Mouse (Mus musculus) midbrain, embryonic 11.5 days (tissue): Measurements from ENCODE around the gene Sbk1. TPM values are rescaled to one million over a fixed set of nuclear protein-coding genes. Genes with fewer than 3 reads are reported as not detected.

ENCODE experiments used
- ATAC-seq: fragments of 200-750 bp; cut with Nextera tagmentation; 2 replicates; pipeline ENCODE4 v1.8.0; 2017; ENCODE audit warnings: moderate TSS enrichment, moderate library complexity; ENCODE audit not compliant: low FRiP score
- DNase-seq: peaks from one replicate; pipeline ENCODE4 v3.0.0; 2015; ENCODE audit warnings: low spot score; ENCODE audit errors: missing footprints
- H3K27ac ChIP-seq: fragments of 300-500 bp; sonication (generic); 2 replicates; pipeline ENCODE4 v1.5.1; 2014; ENCODE audit warnings: low read depth, low read length
- H3K27me3 ChIP-seq: fragments of 300-500 bp; sonication (generic); 2 replicates; pipeline ENCODE4 v1.6.1; 2014; ENCODE audit warnings: mild to moderate bottlenecking, low read length, moderate library complexity, mixed read lengths; ENCODE audit not compliant: control insufficient read depth, insufficient read depth
- H3K36me3 ChIP-seq: fragments of 300-500 bp; sonication (generic); 2 replicates; pipeline ENCODE4 v1.6.1; 2014; ENCODE audit warnings: mild to moderate bottlenecking, low read length, moderate library complexity, mixed read lengths; ENCODE audit not compliant: control insufficient read depth, insufficient read depth
- H3K4me1 ChIP-seq: fragments of 300-500 bp; sonication (generic); 2 replicates; pipeline ENCODE4 v1.6.1; 2014; ENCODE audit warnings: low read length; ENCODE audit not compliant: control insufficient read depth, insufficient read depth
- H3K4me2 ChIP-seq: fragments of 300-500 bp; sonication (generic); 2 replicates; pipeline ENCODE4 v1.6.1; 2014; ENCODE audit warnings: mild to moderate bottlenecking, moderate library complexity
- H3K4me3 ChIP-seq: fragments of 300-500 bp; sonication (generic); 2 replicates; pipeline ENCODE4 v1.5.1; 2014; ENCODE audit warnings: low read depth, low read length
- H3K9ac ChIP-seq: fragments of 300-500 bp; sonication (generic); 2 replicates; pipeline ENCODE4 v1.6.1; 2014; ENCODE audit warnings: low read length
- H3K9me3 ChIP-seq: fragments of 300-500 bp; sonication (generic); 2 replicates; pipeline ENCODE4 v1.6.1; 2016; ENCODE audit warnings: low read length; ENCODE audit not compliant: control insufficient read depth
- WGBS: fragments of 180-500 bp; shearing (Covaris S2); extraction: QIAGEN DNeasy Blood & Tissue Kit; methylation state at CpG from one replicate; pipeline ENCODE4 v1.1.7; 2014; 5-methylcytosine and 5-hydroxymethylcytosine counted together
- polyA plus RNA-seq: library from polyadenylated mRNA; unstranded; fragments of >200 nt; fragmentation: Nextera tagmentation; extraction: Ambion mirVana; gene quantifications from 2 replicates; pipeline ENCODE4 v1.2.1, GENCODE M21; 2014

Sbk1 gene
- polyA plus RNA-seq, 1 experiment from 2014 or later, result 162 TPM

DNA sequence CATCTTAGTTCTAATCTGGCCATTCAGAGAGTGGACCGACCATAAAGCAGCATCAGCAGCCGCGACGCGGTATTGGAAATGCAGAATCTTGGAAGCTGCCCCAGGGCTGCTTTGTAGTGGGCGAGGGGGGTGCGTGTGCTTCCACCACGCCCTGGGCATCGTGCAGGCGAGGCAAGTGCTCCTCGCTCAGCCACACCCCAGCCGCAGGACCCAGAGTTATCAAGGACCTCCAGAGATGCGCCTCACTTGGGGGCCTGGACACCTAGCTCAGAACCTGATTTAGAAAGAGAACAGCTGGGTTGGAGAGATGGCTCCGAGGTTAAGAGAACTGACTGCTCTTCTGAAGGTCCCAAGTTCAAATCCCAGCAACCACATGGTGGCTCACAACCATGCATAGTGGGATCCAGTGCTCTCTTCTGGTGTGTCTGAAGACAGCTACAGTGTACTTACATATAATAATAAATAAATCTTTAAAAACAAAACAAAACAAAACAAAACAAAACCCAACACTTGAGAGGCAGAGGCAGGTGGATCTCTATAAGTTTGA, 31.5 kb upstream of the Sbk1 start:
- H3K4me2 ChIP-seq, result no peak overlapping the region
- no peak overlapping the region for H3K27ac ChIP-seq
- WGBS, result 85% methylated on average over 14 of the region's 14 CpGs
- no peak overlapping the region for H3K4me3 ChIP-seq
- ATAC-seq (no peak), DNase-seq (no peak)
- H3K27me3 ChIP-seq, result no peaks in the 10 kb centered on the region
- H3K9ac ChIP-seq, result no peak overlapping the region
- H3K4me1 ChIP-seq, result peaks cover 3% of the 10 kb centered on the region; the same call in 1 of the 2 replicates
- no peaks in the 10 kb centered on the region for H3K9me3 ChIP-seq
- no peaks in the 10 kb centered on the region for H3K36me3 ChIP-seq

DNA sequence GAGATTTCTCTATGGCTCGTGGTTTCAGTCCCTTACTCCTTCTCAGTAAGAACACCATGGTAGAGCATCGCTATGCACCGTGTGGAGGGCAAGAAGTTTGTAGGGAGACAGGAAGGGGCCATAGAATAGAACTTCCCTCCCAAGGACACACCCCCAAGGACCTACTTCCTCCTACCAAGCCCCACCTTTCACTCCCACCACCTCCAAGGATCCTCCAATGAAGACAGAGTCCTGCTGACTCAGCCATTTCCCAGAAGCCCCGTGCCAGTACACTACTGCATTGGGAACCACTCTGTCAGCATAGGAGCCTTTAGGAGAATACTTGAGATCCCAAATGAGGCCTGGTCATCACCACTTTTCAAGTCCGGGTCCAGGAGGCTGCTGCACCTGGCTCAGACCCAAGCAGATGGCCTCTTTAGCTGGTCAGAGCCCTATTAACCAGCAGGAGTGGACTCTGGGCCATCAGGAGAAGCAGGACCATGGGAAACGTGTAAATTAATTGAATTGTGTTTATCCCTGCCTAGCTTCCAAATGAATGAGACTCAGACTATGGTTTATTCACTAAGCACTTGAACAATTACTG, 28.2 kb upstream of the Sbk1 start:
- DNase-seq (no peak), ATAC-seq (no peak)
- H3K4me2 ChIP-seq, result no peak overlapping the region
- H3K4me3 ChIP-seq, result no peak overlapping the region
- 81% methylated on average over 6 of the region's 6 CpGs for WGBS
- no peaks in the 10 kb centered on the region for H3K36me3 ChIP-seq
- H3K27ac ChIP-seq, result no peak overlapping the region
- no peak overlapping the region for H3K9ac ChIP-seq
- H3K27me3 ChIP-seq, result no peaks in the 10 kb centered on the region
- H3K4me1 ChIP-seq, result peaks cover 5% of the 10 kb centered on the region; the same call in 1 of the 2 replicates
- no peaks in the 10 kb centered on the region for H3K9me3 ChIP-seq

DNA sequence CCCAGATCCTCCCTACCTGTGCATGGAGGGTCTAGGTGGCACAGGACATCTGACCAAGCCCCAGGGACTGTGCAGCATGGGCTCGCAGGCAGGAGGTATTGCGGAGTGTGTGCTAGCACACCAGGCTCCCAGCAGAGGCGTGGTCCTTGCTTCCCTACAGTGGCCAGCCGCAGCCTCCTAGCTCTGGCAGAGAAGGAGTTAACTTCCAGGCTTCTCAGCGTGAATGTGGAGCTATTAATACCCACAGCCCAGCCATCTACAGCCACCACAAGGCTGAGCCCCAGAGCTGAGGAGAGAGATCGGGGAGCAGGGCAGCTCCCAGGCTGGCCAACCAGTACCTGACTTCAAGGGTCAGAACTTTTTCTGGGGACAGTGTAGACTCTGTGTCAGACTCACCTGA, 24.3 kb upstream of the Sbk1 start:
- no peaks in the 10 kb centered on the region for H3K9me3 ChIP-seq
- H3K27ac ChIP-seq, result no peak overlapping the region
- no peak for DNase-seq
- H3K9ac ChIP-seq, result no peak overlapping the region
- H3K4me1 ChIP-seq, result peaks cover 5% of the 10 kb centered on the region; the same call in 1 of the 2 replicates
- H3K27me3 ChIP-seq, result no peaks in the 10 kb centered on the region
- H3K36me3 ChIP-seq, result no peaks in the 10 kb centered on the region
- no peak overlapping the region for H3K4me3 ChIP-seq
- 0 out of 2 replicates have a peak, but pooled peaks have one; percentile 27 for ATAC-seq
- no peak overlapping the region for H3K4me2 ChIP-seq
- 8% methylated on average over 6 of the region's 6 CpGs for WGBS

DNA sequence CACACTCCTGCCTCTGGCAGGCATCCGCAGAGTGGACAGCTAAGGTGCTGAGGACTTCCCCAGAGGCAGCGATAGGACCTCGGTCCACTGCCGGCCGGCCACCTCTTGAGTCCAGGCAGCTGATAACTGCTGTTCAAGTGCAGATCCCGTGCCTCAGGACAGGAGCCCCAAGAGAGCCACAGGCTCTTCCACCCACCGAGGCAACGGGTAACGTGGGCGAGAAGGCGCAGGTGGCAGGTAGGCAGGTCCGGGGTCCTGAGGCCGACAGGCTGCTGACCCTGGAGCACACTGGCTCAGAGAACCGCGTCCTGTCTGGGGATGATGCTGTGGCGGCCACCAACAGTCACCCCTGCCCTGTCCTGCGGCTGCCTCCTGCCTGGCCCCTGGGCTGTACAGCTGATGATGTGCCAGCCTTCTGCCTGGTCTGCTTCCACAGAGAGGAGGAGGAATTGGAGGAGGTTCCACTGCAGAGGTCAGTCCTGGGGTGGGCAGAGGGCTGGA, 23.7 kb upstream of the Sbk1 start:
- no peaks in the 10 kb centered on the region for H3K9me3 ChIP-seq
- DNase-seq (no peak), ATAC-seq (no peak)
- no peak overlapping the region for H3K27ac ChIP-seq
- no peak overlapping the region for H3K4me3 ChIP-seq
- no peaks in the 10 kb centered on the region for H3K36me3 ChIP-seq
- no peaks in the 10 kb centered on the region for H3K27me3 ChIP-seq
- H3K4me1 ChIP-seq, result peaks cover 5% of the 10 kb centered on the region; the same call in 1 of the 2 replicates
- 47% methylated on average over 17 of the region's 17 CpGs for WGBS
- no peak overlapping the region for H3K4me2 ChIP-seq
- no peak overlapping the region for H3K9ac ChIP-seq

GRCm38 (mm10) chr7:126249146-126249545, 23.3 kb upstream of the Sbk1 start:
- Histone ChIP-seq H3K9ac (no peak overlapping the region), H3K27me3 (no peaks in the 10 kb centered on the region), H3K9me3 (no peaks in the 10 kb centered on the region), H3K4me1 (peaks cover 5% of the 10 kb centered on the region; the same call in 1 of the 2 replicates), H3K36me3 (no peaks in the 10 kb centered on the region), H3K4me3 (no peak overlapping the region), H3K4me2 (no peak overlapping the region), H3K27ac (no peak overlapping the region)
- ATAC-seq (no peak), DNase-seq (no peak)
- 71% methylated on average over 5 of the region's 5 CpGs for WGBS

DNA sequence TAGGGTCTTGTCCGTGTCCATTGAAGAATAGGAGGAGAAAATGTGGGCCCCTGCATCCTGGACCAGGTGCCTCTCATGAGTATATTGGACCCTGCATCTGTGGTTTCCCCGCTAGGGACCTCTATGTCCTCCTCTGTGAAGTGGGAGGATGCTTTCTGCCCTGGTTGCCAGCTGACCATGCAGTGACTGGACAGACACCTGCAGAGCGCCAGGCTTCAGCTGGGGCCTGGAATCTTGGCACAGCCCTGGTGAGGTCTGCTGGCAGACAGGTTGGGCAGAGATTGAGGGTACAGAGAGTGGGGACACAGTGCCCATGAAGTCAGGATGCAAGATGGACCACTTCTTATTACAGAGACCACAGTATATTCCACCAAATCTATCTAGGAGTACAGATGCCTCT, 22.4 kb upstream of the Sbk1 start:
- whole genome bisulfite sequencing, result 84% methylated on average over 3 of the region's 3 CpGs
- no peak for DNase-seq
- Histone ChIP-seq H3K4me2 (no peak overlapping the region), H3K36me3 (no peaks in the 10 kb centered on the region), H3K4me3 (no peak overlapping the region), H3K27me3 (no peaks in the 10 kb centered on the region), H3K4me1 (peaks cover 5% of the 10 kb centered on the region; the same call in 1 of the 2 replicates), H3K27ac (no peak overlapping the region), H3K9ac (no peak overlapping the region), H3K9me3 (no peaks in the 10 kb centered on the region)
- no peak for ATAC-seq

- 80% methylated on average over 7 of the region's 7 CpGs for WGBS
- Histone ChIP-seq H3K4me1 (peaks cover 5% of the 10 kb centered on the region; the same call in 1 of the 2 replicates), H3K9ac (no peak overlapping the region), H3K4me3 (no peak overlapping the region), H3K27me3 (no peaks in the 10 kb centered on the region), H3K27ac (no peak overlapping the region), H3K9me3 (no peaks in the 10 kb centered on the region), H3K36me3 (no peaks in the 10 kb centered on the region), H3K4me2 (no peak overlapping the region)
- DNase-seq (no peak), ATAC-seq (no peak)
Observed at GRCm38 (mm10) chr7:126250481-126250880, 21.9 kb upstream of the Sbk1 start.

GRCm38 (mm10) chr7:126251698-126252097, 20.7 kb upstream of the Sbk1 start:
- WGBS, result 64% methylated on average over 3 of the region's 3 CpGs
- Histone ChIP-seq H3K9me3 (no peaks in the 10 kb centered on the region), H3K36me3 (no peaks in the 10 kb centered on the region)

DNA sequence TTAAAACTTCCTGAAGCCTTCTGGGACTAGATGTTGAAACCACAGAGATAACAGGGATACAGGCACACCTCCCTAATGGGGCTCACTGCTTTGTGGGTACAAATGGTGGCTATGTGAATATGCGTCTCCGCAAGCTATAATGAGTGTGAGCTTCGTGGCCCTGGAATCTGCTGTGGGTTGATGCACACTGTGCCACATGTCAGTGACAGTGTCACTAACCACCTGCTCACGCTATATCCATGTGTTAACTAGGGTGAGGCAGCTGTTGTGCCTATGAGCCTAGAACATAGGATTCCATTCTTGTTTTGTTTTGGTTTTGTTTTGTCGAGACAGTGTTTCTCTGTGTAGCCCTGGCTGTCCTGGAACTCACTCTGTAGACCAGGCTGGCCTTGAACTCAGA, 20.2 kb upstream of the Sbk1 start:
- DNase-seq (no peak), ATAC-seq (no peak)
- no peak overlapping the region for H3K27ac ChIP-seq
- no peak overlapping the region for H3K4me3 ChIP-seq
- no peak overlapping the region for H3K4me2 ChIP-seq
- no peaks in the 10 kb centered on the region for H3K36me3 ChIP-seq
- 89% methylated on average over 5 of the region's 5 CpGs for WGBS
- peaks cover 5% of the 10 kb centered on the region; the same call in 1 of the 2 replicates for H3K4me1 ChIP-seq
- H3K9ac ChIP-seq, result no peak overlapping the region
- H3K9me3 ChIP-seq, result no peaks in the 10 kb centered on the region
- no peaks in the 10 kb centered on the region for H3K27me3 ChIP-seq

More at GRCm38 (mm10) chr7:126251698-126252097, 20.7 kb upstream of the Sbk1 start:
- no peaks in the 10 kb centered on the region for H3K27me3 ChIP-seq
- no peak overlapping the region for H3K4me2 ChIP-seq
- H3K9ac ChIP-seq, result no peak overlapping the region
- ATAC-seq, result no peak
- H3K4me1 ChIP-seq, result peaks cover 5% of the 10 kb centered on the region; the same call in 1 of the 2 replicates
- no peak overlapping the region for H3K4me3 ChIP-seq
- no peak overlapping the region for H3K27ac ChIP-seq
- DNase-seq, result no peak
